Mouse (Mus musculus) kidney, postnatal 4 days (tissue): ENCODE results near the gene Brms1.
A peak's percentile ranks its signal among the peaks of the same experiment; 100 is the strongest.

Experiments used
- DNase-seq, 2 experiments: peaks; one replicate each; pipeline ENCODE4 v3.0.0; 2021; ENCODE audit warnings: mixed read lengths in 2 of 2

The Brms1 gene

DNA sequence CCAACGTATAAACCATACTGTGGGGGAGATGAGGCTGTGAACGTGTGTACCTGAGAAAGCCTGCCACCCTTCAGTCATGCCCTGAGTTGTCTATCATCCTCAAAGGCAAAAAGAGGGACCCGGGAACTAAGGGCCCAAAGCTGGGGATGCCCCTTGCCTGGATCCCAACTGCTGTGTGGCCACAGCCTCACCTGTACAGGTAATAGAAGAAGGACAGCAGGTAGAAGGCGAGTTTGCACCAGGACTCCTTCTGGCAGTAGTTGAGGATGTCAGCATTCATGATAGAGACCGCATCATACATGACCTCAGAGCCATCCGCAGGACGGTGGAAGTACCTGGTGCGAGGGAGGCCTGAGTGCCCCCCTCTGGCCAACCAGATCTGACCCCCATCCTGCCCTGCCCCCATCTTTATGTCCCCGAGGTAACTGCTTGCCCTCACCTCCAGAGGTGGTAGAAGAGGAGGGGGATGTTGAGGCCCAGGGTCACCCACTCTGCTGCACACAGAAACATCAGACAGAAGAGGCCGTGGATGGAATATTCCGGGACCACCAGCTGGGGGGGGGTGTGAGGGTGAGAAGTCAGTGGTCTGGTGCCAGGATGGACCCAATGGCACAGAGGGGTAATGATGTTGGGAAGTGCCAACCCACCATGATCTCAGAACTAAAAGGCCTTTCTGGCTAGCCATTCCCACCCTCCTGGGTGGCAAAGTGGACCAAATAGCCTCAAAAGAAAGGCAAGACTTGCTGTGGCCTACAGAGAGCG is 52.5 kb downstream of the Brms1 start:
- no peak for DNase-seq

DNA sequence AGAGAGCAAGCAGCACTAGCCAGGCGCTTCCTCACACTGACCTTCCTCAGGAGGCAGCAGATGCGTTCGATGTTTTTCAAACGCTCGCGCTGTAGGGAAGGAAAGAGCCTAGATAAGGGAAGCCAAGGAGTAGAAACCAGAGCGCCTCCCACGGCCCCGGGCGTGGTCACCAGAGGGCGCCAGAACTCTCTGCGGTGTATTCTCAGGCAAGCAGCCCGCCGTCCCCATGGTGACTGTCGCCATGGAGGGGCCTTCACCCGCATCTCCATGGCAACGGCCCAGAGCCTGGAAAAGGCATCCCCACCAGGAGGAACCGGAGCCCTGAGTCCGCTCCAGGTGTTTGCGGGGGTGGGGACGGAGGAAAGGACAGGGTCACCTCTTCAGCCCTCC is 53.1 kb downstream of the Brms1 start:
- peak; percentile 98 to 99 for DNase-seq

DNA sequence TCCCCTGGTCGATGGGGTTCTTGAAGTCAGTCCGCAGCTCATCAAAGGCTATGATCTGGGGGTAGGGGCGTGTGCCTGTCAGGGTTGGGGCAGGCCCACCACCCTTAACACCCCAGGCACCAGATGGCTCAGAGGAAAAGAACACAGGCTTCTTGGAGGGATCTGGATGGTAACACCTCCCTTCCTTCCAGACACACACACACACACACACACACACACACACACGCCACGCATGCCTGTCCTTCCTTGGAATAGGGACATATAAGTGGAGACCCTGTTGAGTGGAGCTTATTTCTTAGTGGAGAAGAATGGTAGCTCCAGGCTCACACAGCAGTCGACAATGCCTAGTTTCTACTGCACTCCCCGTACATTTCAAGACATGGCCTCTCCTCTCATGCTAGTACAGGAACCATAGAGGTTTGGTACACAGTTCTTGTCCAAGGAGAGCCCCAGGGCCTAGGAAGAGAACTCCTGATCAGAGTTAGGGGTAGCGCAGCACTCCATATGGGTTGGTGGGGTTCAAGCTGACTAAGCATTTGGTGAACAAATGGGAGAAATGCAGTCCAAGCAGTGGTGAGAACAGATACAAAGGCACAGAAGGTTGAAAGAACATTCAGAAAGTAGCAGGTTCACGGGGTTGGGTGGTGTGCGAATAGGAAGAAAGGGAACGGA is 53.7 kb downstream of the Brms1 start:
- DNase-seq, result no peak

DNA sequence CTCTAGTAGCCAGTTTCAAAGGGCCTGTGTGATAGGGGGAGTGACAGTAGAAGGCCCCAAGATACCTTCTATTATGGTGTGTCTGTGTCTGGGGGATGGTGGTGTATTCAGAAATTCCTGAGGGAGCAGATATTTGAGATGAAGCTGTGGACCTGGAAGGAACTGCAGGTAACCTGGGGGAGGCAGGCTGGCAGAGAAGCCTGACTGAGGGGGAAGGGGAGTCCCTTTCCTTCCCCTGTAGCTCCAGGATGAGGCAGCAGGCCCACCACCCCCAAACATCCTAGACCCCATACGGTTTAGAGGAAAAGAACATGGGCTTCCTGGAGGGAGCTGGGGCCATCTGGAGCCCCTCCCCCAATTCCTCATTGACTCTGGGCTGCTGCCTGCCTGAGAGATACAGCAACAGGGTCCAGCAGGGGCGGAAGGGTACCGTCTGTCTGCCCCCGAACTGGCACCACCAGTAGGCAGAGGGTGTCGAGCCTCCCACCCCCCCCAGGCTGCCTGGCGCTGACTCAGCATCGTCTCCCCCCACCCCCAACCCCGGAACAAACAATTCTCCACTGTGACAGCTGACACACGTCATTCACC is 54.8 kb downstream of the Brms1 start:
- DNase-seq, result no peak

DNA sequence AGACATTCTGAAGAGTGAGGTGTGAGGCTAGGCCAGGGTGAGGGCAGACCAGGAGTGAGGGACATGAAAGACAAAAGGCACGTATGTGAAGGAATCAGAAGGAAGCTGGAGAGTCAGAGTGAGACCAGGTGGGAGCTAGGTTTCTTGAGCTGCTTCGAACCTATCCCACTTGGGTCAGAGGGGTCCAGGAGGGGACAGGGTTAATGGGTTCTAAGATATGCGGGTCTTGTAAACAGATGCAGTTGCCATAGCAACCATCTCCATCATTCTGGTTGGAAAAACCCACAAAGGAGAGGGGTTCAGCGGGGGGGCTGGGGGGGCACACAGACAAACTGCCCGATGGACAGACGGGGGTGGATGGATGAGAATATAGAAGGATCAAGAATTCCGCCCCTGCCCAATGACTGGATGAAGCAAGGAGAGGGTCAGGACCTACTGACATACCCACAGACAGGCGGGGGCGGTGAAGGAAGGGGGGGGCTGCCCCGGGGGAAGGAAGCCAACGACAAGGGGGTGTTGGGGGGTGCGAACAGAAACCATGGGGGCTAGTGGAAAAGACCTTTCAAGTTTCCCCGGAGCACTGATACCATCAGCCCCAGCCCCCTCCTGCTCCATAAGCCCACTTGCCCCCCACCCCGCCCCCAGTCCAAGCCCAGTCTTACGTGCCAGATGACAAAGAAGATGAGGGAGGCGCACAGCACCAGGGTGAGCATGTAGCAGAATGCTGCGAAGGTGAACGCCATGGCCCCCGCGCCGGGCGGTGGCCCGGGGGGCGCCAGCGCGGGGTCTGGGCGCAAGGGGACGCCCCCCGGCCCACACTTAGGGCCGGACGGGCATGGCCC is 56.6 kb downstream of the Brms1 start:
- no peak for DNase-seq

DNA sequence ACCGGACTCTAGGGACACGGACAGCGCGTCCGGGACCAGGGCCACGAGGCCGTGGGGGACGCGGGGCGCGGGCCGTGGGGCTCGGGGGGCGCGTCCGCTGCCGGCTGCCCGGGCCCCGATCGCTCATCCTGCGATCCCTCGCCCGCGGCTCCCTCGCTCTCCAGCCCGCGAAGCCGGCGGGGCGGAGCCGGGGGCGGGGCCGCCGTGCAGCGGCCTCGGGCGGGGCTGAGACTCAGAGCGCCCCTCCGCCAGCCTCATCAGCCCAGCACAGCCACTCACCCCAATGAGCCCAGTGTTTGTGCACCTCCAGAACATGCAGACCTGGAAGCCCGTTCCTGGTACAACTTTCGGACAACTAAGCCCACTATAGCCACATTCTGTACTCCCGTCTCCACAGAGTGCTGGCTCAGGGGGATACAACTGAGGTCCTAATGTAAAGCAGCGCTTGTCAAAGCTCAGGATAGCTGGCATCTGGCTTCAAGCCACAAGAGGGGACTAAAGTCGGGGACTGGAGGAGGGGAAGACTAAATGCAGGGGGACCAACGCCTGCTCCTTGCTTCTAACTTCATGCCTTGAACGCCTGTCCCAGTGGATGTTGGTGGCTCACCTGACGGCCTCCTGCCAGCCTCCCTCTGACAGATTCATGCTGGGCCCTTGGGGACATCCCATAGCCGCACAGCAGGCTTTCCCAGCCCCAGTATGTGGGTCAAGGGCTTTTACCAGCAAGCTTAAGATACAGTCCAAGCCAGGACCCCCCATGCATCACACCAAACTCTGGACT is 57.4 kb downstream of the Brms1 start, which contains the start of gene Cnih2:
Gene Cnih2, minus strand, starts transcription at position 159 of the 781 bp plus-strand sequence.
- peak; percentile 78 to 84 for DNase-seq
